Mouse (Mus musculus): ENCODE data around the gene Pde11a. TPM values are rescaled to one million over a fixed set of nuclear protein-coding genes. Genes with fewer than 3 reads are reported as not detected.

Gene Pde11a
- polyA plus RNA-seq, 1 experiment from 2014 or later: 0.12 TPM

DNA sequence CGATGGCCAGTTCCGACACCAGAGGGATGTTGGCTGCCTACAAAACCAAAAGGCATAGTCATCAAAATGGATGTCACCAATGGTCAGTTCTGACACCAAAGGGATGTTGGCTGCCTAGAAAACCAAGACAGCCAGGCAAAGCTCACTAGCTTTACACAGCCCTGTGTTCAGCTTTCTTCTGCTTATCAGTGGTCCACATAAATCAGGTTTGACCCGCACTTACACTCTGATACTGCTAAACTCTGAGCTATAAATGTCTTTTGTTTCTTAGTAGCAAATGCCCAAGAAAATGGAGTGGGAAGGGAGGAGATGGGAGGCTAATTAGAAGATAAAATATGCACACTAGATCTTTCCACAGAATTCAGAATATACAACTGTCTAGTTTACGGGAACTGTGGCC is 262.5 kb downstream of the Pde11a start:
- Histone ChIP-seq H3K27me3 (ENCODE audit: control insufficient read depth, insufficient read depth, low read length) (no peaks in the 10 kb centered on the region), H3K36me3 (ENCODE audit: control insufficient read depth, insufficient read depth, low read length) (no peaks in the 10 kb centered on the region), H3K9me3 (ENCODE audit: control insufficient read depth, low read depth, low read length) (no peaks in the 10 kb centered on the region), H3K4me1 (ENCODE audit: control insufficient read depth, insufficient read depth, low read length) (0 out of 2 replicates have a peak, but pooled peaks cover 2% of the 10 kb centered on the region), H3K4me2 (replicated peaks; ENCODE audit: low read depth, low read length) (no peak overlapping the region), H3K27ac (ENCODE audit: low read length) (no peak overlapping the region), H3K9ac (replicated peaks; ENCODE audit: low read depth, low read length) (no peak overlapping the region), H3K4me3 (ENCODE audit: low read depth, low read length) (no peak overlapping the region)
- WGBS: 84% methylated on average over 4 of the region's 4 CpGs
- no peak for ATAC-seq (ENCODE audit: insufficient number of reproducible peaks, insufficient read depth, low FRiP score, low read depth)

- 50% methylated on average over 6 of the region's 6 CpGs for WGBS
- H3K9me3 ChIP-seq (ENCODE audit: control insufficient read depth, low read depth, low read length): no peaks in the 10 kb centered on the region
- H3K9ac ChIP-seq (replicated peaks; ENCODE audit: low read depth, low read length): no peak overlapping the region
- no peak overlapping the region for H3K27ac ChIP-seq (ENCODE audit: low read length)
- H3K4me1 ChIP-seq (ENCODE audit: control insufficient read depth, insufficient read depth, low read length): peaks cover 16% of the 10 kb centered on the region; the same call in 1 of the 2 replicates
- no peak overlapping the region for H3K4me3 ChIP-seq (ENCODE audit: low read depth, low read length)
- no peaks in the 10 kb centered on the region for H3K36me3 ChIP-seq (ENCODE audit: control insufficient read depth, insufficient read depth, low read length)
- no peaks in the 10 kb centered on the region for H3K27me3 ChIP-seq (ENCODE audit: control insufficient read depth, insufficient read depth, low read length)
- no peak for ATAC-seq (ENCODE audit: insufficient number of reproducible peaks, insufficient read depth, low FRiP score, low read depth)
- no peak overlapping the region for H3K4me2 ChIP-seq (replicated peaks; ENCODE audit: low read depth, low read length)
Measured at GRCm38 (mm10) chr2:76073079-76073478, 265.5 kb downstream of the Pde11a start.

DNA sequence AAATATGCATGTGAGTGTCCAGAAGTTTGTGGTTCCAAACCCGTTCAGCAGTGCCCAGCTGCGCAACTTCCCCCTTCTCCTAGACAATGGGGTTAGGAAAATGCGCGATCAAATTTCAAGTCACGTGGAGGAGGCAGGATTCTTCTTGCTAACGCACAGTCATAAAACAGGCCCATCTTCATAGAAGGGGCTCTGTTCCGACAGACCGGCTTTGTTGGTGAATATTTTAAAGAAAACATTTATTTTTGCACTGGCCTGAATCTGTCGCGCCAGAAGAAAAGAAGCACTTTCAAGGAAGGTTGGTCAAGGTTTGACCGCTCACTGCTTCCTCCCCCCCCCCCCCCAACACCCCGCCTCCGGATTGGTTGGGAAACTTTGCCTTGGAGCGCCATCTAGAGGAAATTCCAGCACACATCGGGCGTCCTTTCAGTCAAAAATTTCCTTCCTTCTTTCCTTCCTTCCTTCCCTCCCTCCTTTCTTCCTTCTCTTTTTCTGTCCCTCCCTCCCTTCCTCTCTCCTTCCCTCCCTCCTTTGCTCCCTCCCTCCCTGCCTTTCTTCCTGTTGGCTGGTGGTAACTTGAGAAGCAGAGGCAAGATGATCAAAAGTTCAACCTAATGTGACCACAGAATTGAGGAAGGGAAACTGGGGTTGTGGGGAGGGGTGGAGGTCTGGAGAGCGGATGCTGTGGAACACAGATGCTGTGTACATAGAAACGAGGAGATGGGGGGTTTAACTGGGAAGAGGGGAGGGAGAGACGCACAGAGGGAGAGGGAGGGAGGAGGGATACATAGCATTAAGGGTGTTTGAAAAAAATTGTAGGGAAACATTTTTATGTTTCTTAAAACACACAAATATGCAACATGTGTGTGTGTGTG is 267.9 kb downstream of the Pde11a start:
- Histone ChIP-seq H3K4me2 (replicated peaks; ENCODE audit: low read depth, low read length) (peak overlapping the region; percentile 39), H3K9me3 (ENCODE audit: control insufficient read depth, low read depth, low read length) (no peaks in the 10 kb centered on the region), H3K27ac (ENCODE audit: low read length) (peak overlapping the region; percentile 79), H3K27me3 (ENCODE audit: control insufficient read depth, insufficient read depth, low read length) (no peaks in the 10 kb centered on the region), H3K9ac (replicated peaks; ENCODE audit: low read depth, low read length) (no peak overlapping the region; the same call in 1 of the 2 replicates), H3K4me3 (ENCODE audit: low read depth, low read length) (peak overlapping the region; percentile 26), H3K36me3 (ENCODE audit: control insufficient read depth, insufficient read depth, low read length) (no peaks in the 10 kb centered on the region), H3K4me1 (ENCODE audit: control insufficient read depth, insufficient read depth, low read length) (peaks cover 17% of the 10 kb centered on the region; the same call in 1 of the 2 replicates)
- WGBS: 1% methylated on average over 19 of the region's 19 CpGs
- ATAC-seq (ENCODE audit: insufficient number of reproducible peaks, insufficient read depth, low FRiP score, low read depth): peak; percentile 90

GRCm38 (mm10) chr2:76069238-76069637 is 269.3 kb downstream of the Pde11a start:
- Histone ChIP-seq H3K27ac (ENCODE audit: low read length) (no peak overlapping the region), H3K4me3 (ENCODE audit: low read depth, low read length) (no peak overlapping the region), H3K36me3 (ENCODE audit: control insufficient read depth, insufficient read depth, low read length) (no peaks in the 10 kb centered on the region), H3K9ac (replicated peaks; ENCODE audit: low read depth, low read length) (no peak overlapping the region), H3K4me1 (ENCODE audit: control insufficient read depth, insufficient read depth, low read length) (peaks cover 21% of the 10 kb centered on the region; the same call in 1 of the 2 replicates), H3K27me3 (ENCODE audit: control insufficient read depth, insufficient read depth, low read length) (no peaks in the 10 kb centered on the region), H3K9me3 (ENCODE audit: control insufficient read depth, low read depth, low read length) (no peaks in the 10 kb centered on the region), H3K4me2 (replicated peaks; ENCODE audit: low read depth, low read length) (peak overlapping the region; percentile 39)
- no peak for ATAC-seq (ENCODE audit: insufficient number of reproducible peaks, insufficient read depth, low FRiP score, low read depth)
- WGBS: 28% methylated on average over 13 of the region's 13 CpGs

DNA sequence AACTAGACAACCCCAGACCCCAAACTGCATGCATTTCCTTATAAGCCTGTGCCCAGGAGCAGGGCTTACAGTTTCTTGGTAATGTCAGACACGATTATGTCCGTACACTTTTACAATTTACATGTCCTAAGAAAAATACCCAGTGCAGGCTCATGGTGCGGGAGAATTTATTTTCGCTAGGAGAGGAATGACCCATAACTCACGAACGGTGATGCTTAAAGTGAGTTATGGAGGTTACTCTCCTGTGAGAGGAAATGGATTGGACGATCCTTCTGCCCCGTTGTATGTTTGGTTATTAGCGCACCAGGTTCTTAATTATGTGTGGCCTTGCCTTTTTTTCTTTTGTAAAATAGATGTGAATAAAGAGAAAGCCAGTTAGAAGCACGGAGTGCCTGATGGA is 270.4 kb downstream of the Pde11a start:
- H3K9me3 ChIP-seq (ENCODE audit: control insufficient read depth, low read depth, low read length): no peaks in the 10 kb centered on the region
- H3K36me3 ChIP-seq (ENCODE audit: control insufficient read depth, insufficient read depth, low read length): no peaks in the 10 kb centered on the region
- H3K4me2 ChIP-seq (replicated peaks; ENCODE audit: low read depth, low read length): no peak overlapping the region
- no peak for ATAC-seq (ENCODE audit: insufficient number of reproducible peaks, insufficient read depth, low FRiP score, low read depth)
- no peak overlapping the region for H3K27ac ChIP-seq (ENCODE audit: low read length)
- H3K9ac ChIP-seq (replicated peaks; ENCODE audit: low read depth, low read length): no peak overlapping the region
- no peaks in the 10 kb centered on the region for H3K27me3 ChIP-seq (ENCODE audit: control insufficient read depth, insufficient read depth, low read length)
- 46% methylated on average over 10 of the region's 10 CpGs for WGBS
- peaks cover 19% of the 10 kb centered on the region; the same call in 1 of the 2 replicates for H3K4me1 ChIP-seq (ENCODE audit: control insufficient read depth, insufficient read depth, low read length)
- H3K4me3 ChIP-seq (ENCODE audit: low read depth, low read length): no peak overlapping the region

DNA sequence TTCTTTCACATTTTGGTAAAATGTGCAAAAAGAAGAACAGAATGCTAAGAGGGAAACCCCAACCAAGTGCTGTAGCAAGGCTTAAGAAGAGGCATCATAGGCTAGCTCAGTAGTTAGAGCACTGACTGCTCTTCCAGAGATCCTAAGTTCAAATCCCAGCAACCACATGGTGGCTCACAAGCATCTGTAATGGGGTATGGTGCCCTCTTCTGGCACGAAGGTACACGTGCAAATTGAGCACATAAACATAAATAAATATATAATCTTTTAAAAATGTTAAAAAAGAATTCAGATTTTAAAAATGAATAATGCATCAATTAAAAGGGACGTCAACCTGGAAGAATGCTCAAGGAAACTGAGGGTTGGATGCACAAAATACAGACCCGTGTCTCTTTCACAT is 271.4 kb downstream of the Pde11a start:
- WGBS: 56% methylated on average over 4 of the region's 4 CpGs
- H3K9me3 ChIP-seq (ENCODE audit: control insufficient read depth, low read depth, low read length): no peaks in the 10 kb centered on the region
- no peak overlapping the region for H3K9ac ChIP-seq (replicated peaks; ENCODE audit: low read depth, low read length)
- no peak for ATAC-seq (ENCODE audit: insufficient number of reproducible peaks, insufficient read depth, low FRiP score, low read depth)
- no peak overlapping the region for H3K4me2 ChIP-seq (replicated peaks; ENCODE audit: low read depth, low read length)
- no peak overlapping the region for H3K27ac ChIP-seq (ENCODE audit: low read length)
- peaks cover 19% of the 10 kb centered on the region; the same call in 1 of the 2 replicates for H3K4me1 ChIP-seq (ENCODE audit: control insufficient read depth, insufficient read depth, low read length)
- H3K36me3 ChIP-seq (ENCODE audit: control insufficient read depth, insufficient read depth, low read length): no peaks in the 10 kb centered on the region
- H3K4me3 ChIP-seq (ENCODE audit: low read depth, low read length): no peak overlapping the region
- H3K27me3 ChIP-seq (ENCODE audit: control insufficient read depth, insufficient read depth, low read length): no peaks in the 10 kb centered on the region

DNA sequence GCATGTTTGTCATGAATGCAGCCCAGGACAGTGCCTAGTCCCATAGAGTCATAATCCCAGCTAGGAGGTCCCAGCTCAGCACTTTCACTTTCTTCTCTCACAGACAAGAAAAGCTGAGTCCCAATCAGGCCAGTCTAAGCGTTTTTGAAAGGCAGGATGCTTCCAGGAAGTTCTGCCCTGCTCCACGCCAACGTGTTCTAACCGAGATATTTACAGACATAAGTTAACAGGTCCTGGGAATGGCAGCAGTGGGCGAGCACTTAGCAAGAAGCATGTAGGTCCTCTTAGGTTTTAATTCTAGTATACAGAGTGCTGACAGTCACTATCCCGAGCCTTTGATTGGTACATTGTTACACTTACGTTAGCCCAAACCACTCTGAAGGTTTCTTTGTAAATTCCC is 273.3 kb downstream of the Pde11a start:
- H3K4me3 ChIP-seq (ENCODE audit: low read depth, low read length): no peak overlapping the region
- H3K4me2 ChIP-seq (replicated peaks; ENCODE audit: low read depth, low read length): 0 out of 2 replicates have a peak overlapping the region, but pooled peaks have one; percentile 4
- no peak overlapping the region for H3K27ac ChIP-seq (ENCODE audit: low read length)
- 21% methylated on average over 7 of the region's 7 CpGs for WGBS
- H3K9ac ChIP-seq (replicated peaks; ENCODE audit: low read depth, low read length): no peak overlapping the region
- no peaks in the 10 kb centered on the region for H3K27me3 ChIP-seq (ENCODE audit: control insufficient read depth, insufficient read depth, low read length)
- no peaks in the 10 kb centered on the region for H3K9me3 ChIP-seq (ENCODE audit: control insufficient read depth, low read depth, low read length)
- ATAC-seq (ENCODE audit: insufficient number of reproducible peaks, insufficient read depth, low FRiP score, low read depth): no peak
- H3K36me3 ChIP-seq (ENCODE audit: control insufficient read depth, insufficient read depth, low read length): no peaks in the 10 kb centered on the region
- peaks cover 19% of the 10 kb centered on the region; the same call in 1 of the 2 replicates for H3K4me1 ChIP-seq (ENCODE audit: control insufficient read depth, insufficient read depth, low read length)

DNA sequence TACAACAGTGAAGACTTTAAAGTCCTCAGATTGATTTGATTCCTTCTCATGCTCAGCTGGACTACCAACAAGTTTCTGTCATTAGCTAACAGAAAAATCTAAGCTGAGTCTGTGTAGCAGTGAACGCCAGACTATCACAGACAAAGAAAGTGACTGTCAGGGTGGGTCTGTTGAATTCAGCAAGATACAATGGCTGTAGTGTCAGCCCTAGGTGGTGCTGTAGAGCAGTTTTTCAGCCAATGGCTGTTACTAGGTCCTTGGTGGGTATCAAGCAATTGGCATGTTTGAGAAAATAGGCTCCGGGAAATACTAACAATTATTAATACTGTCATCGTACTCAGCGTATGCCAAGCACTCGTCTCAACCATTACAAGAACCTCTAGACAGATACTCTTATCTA is 274.5 kb downstream of the Pde11a start:
- WGBS: 81% methylated on average over 5 of the region's 5 CpGs
- Histone ChIP-seq H3K36me3 (ENCODE audit: control insufficient read depth, insufficient read depth, low read length) (no peaks in the 10 kb centered on the region), H3K27me3 (ENCODE audit: control insufficient read depth, insufficient read depth, low read length) (no peaks in the 10 kb centered on the region), H3K4me1 (ENCODE audit: control insufficient read depth, insufficient read depth, low read length) (peaks cover 12% of the 10 kb centered on the region; the same call in 1 of the 2 replicates), H3K27ac (ENCODE audit: low read length) (no peak overlapping the region), H3K4me3 (ENCODE audit: low read depth, low read length) (no peak overlapping the region), H3K4me2 (replicated peaks; ENCODE audit: low read depth, low read length) (no peak overlapping the region), H3K9ac (replicated peaks; ENCODE audit: low read depth, low read length) (no peak overlapping the region), H3K9me3 (ENCODE audit: control insufficient read depth, low read depth, low read length) (no peaks in the 10 kb centered on the region)
- ATAC-seq (ENCODE audit: insufficient number of reproducible peaks, insufficient read depth, low FRiP score, low read depth): no peak

All from stomach, embryonic 14.5 days (tissue).